Mouse (Mus musculus): ENCODE data around the gene Igf1r. TPM values are rescaled to one million over a fixed set of nuclear protein-coding genes. Genes with fewer than 3 reads are reported as not detected.

Igf1r gene
- polyA plus RNA-seq, 1 experiment from 2014 or later: 58.8 TPM

DNA sequence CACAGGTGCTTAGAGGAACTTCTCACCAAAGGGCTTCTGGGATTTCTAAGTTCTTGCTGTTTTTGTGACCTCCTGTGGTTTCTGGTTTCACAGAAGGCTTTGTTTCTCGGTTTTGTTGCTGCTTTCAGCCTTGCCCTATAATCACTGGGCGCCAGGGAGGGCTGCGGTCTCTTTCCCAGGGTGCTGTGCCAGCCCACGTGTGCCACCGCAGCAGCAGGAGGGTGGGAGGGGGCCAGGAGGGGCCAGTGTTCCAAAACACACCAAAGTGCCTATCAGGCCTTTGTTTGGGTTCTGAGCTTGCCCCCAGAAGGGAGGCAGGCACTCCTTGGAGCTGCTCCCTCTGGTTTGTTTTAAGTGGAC, 110.2 kb downstream of the Igf1r start:
- ChIA-PET CTCF (interaction anchor here (1.2 kb wide), 1 partner anchor 9 kb away, joined by 3 read pairs; no protein-coding TSS in a partner anchor), POLR2A (no interaction called here)
- in situ Hi-C loops (cut with MboI; ENCODE audit: low pct_unique_long_range_greater_than_20kb): no loop called here
- no peaks in the 10 kb centered on the region for H3K27me3 ChIP-seq
- ATAC-seq (no peak), DNase-seq (ENCODE audit: low read depth, low spot score) (no peak)
- no peak for TF ChIP-seq CTCF (IDR thresholded peaks at IDR 0.05)

DNA sequence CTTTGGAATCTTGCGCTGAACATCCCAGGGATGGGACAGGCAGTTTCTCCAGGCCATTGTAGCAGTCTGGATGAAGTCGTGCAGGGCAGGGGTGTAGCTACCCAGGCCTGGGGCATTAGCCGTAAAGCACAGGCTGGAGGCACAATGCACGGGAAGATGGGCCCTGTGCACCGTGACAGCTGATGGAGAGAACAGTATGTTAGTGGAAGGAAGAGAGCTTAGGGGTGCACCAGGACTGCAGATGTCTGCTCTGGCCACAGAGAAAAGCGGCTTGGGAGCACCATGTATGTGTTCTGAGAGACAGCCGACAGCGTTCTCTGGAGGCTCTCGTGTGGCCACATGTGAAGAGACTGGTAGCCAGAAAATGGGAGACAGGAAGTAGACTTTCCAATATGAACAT, 111.1 kb downstream of the Igf1r start:
- POLR2A ChIA-PET: no interaction called here
- DNase-seq (ENCODE audit: low read depth, low spot score) (no peak), ATAC-seq (no peak)
- no peaks in the 10 kb centered on the region for H3K27me3 ChIP-seq
- no peak for TF ChIP-seq CTCF (IDR thresholded peaks at IDR 0.05)
- CTCF ChIA-PET: interaction anchor here (1.2 kb wide), 1 partner anchor 10 kb away, joined by 3 read pairs; no protein-coding TSS in a partner anchor
- in situ Hi-C loops (cut with MboI; ENCODE audit: low pct_unique_long_range_greater_than_20kb): no loop called here

DNA sequence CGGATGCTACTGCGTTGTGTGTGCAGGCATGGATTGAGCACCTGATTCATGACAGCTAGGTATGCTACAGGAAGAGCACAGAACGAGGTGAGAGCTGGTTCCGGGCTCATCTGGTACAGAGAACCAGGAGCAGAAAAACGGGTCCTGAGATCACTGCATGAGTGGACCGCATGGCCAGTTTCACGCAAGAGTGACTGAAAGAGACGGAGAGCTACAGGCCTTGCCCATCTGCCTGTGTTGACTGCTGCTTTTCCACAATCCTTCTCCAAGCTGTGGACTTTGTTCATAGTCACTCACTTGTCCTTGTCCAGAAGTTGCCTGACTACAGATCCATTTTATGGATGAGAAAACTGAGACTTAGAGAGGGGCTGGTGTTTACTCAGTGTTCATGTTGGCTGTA, 111.5 kb downstream of the Igf1r start:
- TF ChIP-seq CTCF (IDR thresholded peaks at IDR 0.05): no peak
- ATAC-seq: no peak
- CTCF ChIA-PET: interaction anchor here (0.9 kb wide), 1 partner anchor 18 kb away, joined by 3 read pairs; no protein-coding TSS in a partner anchor
- no peaks in the 10 kb centered on the region for H3K27me3 ChIP-seq
- in situ Hi-C loops (cut with MboI; ENCODE audit: low pct_unique_long_range_greater_than_20kb): no loop called here
- DNase-seq (ENCODE audit: low read depth, low spot score): no peak
- POLR2A ChIA-PET: no interaction called here

DNA sequence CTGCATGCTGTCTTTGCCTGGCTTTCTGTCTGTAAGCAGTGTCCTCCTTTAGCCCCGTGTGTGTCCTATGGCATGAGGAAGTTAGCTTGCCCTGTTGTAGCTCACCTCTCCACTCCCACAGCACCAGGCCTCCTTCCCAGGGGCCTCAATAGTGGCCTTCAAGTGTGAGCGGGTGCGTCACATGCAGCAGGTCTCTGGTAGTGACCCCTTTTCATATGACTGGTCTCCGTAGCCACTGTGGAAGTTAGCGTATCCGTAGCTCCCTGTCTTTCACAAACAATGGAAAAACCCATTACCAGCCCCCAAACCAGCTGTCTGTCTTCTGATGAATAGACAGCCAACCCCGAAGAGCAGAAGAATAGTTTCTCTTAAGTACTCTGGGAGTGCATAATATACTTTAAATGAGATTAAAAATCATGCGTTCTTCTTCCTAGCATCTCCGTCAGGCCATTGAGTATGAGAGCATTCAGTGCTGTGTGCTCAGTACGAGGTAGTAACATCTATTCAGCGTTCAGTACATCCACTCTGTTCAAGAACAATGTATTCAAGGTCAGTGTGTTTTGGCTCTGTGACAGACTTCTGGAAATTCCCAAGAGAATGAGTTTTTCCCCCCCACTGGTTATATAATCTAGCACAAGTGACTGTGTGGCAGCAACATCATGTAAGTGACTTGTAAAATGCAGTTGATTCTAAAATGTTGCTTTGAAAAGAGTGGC, 112.2 kb downstream of the Igf1r start:
- ChIA-PET CTCF (interaction anchor here (0.9 kb wide), 1 partner anchor 19 kb away, joined by 3 read pairs; no protein-coding TSS in a partner anchor), POLR2A (no interaction called here)
- peak; percentile 31 for DNase-seq (ENCODE audit: low read depth, low spot score)
- H3K27me3 ChIP-seq: no peaks in the 10 kb centered on the region
- in situ Hi-C loops (cut with MboI; ENCODE audit: low pct_unique_long_range_greater_than_20kb): no loop called here
- no peak for TF ChIP-seq CTCF (IDR thresholded peaks at IDR 0.05)
- peak; percentile 72 for ATAC-seq

DNA sequence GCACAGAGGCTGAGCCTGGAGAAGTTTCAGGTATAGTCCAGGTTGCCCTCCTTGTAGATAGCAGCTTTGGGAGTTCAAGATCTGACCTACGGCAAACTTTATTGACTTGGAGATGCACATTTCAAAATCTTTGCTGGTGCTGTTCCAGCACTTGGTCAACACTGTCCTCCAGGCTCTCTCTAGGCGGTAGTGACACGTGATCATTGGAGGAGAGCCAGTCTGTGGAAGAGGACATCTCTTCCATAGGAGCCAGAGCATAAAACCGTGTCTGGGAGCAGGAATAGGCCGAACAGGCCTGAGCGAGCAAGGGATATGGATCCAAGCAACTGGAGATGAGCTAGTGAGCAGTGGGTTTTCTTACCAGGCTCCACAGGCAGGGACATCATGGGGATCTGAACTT, 113.3 kb downstream of the Igf1r start:
- no peak for TF ChIP-seq CTCF (IDR thresholded peaks at IDR 0.05)
- POLR2A ChIA-PET: no interaction called here
- no peak for ATAC-seq
- H3K27me3 ChIP-seq: no peaks in the 10 kb centered on the region
- in situ Hi-C loops (cut with MboI; ENCODE audit: low pct_unique_long_range_greater_than_20kb): no loop called here
- CTCF ChIA-PET: no interaction called here
- DNase-seq (ENCODE audit: low read depth, low spot score): no peak

DNA sequence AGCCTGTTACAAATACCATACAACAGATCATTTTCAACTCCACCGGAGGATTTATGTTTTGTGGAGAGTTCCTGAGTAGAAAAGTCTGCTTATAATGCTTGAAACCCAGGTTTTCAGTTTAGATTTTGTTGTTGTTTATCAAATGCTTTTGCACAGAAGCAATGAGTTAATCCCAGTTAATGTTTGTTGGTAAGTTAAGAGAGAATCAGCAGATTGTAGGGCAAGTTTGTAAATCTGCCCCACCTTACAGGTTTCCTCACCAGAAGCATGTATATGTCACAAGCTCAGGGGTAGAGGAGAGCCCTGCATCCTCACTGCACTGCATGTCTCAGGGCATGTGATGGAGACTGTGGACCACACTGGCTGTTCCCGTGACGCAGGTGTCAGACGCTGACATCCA, 114.7 kb downstream of the Igf1r start:
- POLR2A ChIA-PET: no interaction called here
- CTCF ChIA-PET: no interaction called here
- ATAC-seq (no peak), DNase-seq (ENCODE audit: low read depth, low spot score) (no peak)
- H3K27me3 ChIP-seq: no peaks in the 10 kb centered on the region
- in situ Hi-C loops (cut with MboI; ENCODE audit: low pct_unique_long_range_greater_than_20kb): no loop called here
- TF ChIP-seq CTCF (IDR thresholded peaks at IDR 0.05): no peak

DNA sequence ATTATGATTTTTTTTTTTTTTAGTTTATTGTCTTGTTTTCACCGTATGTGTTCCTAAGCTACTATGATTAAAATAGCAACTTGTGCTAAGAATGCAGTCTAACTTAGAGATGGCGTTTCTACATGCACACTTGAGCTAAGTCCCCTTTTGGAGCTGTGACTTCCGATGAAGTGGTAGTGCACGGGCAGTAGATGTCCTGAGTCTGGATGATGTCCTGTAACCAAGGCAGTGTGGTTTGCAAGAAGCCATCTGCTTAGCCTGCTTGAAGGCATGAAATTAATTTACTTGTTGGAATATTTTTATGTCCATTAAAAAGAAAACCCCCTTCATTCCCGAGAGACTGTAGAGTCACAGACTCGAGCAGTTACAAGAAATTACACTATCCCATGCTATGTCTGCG, 116.7 kb downstream of the Igf1r start:
- in situ Hi-C loops (cut with MboI; ENCODE audit: low pct_unique_long_range_greater_than_20kb): no loop called here
- POLR2A ChIA-PET: no interaction called here
- no peak for DNase-seq (ENCODE audit: low read depth, low spot score)
- TF ChIP-seq CTCF (IDR thresholded peaks at IDR 0.05): no peak
- CTCF ChIA-PET: interaction anchor here (1.5 kb wide), 1 partner anchor 92 kb away, joined by 3 read pairs; no protein-coding TSS in a partner anchor
- no peak for ATAC-seq
- H3K27me3 ChIP-seq: no peaks in the 10 kb centered on the region

DNA sequence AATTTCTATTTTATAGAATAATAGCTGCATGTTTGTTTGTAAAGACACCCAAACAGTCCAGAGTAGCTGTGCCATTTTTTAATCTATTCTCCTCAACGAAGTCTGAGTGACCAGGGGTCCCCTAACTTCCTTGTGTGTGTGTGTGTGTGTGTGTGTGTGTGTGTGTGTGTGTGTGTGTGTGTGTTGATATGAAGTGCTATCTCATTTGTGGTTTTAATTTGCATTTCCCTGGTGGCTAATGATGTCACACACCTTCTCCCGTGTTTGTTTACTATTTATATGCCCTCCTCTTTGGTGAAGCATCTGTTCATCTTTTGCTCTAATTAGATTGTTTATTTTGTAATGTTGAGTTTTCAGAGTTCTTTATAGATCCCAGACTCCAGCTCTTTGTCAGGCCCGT, 117.4 kb downstream of the Igf1r start:
- CTCF ChIA-PET: interaction anchor here (1.5 kb wide), 1 partner anchor 93 kb away, joined by 3 read pairs; no protein-coding TSS in a partner anchor
- ATAC-seq: no peak

DNA sequence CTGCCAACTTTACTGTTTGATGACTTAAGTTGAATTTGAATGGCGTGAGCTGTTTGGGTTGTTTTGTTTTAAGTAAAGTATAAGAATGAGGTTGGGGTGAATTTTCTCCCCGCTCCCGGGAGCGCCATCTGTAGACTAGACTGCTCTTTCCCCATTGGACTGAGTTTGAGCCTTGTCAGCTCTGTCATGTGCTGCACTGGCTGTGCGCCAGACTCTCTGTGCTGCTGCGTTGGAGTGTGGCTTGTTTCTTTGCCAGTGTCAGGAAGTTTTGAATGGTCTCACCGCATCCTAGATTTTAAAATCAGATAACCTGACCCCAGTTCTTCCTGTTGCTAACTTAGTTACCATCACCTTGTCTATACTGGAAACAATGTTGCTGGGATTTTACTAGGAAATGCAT, 118.0 kb downstream of the Igf1r start:
- in situ Hi-C loops (cut with MboI; ENCODE audit: low pct_unique_long_range_greater_than_20kb): no loop called here
- ATAC-seq (no peak), DNase-seq (ENCODE audit: low read depth, low spot score) (no peak)
- POLR2A ChIA-PET: no interaction called here
- H3K27me3 ChIP-seq: no peaks in the 10 kb centered on the region
- no peak for TF ChIP-seq CTCF (IDR thresholded peaks at IDR 0.05)
- CTCF ChIA-PET: no interaction called here

More for the DNA sequence above, 117.4 kb downstream of the Igf1r start:
- no peaks in the 10 kb centered on the region for H3K27me3 ChIP-seq
- in situ Hi-C loops (cut with MboI; ENCODE audit: low pct_unique_long_range_greater_than_20kb): no loop called here
- DNase-seq (ENCODE audit: low read depth, low spot score): no peak
- TF ChIP-seq CTCF (IDR thresholded peaks at IDR 0.05): no peak
- POLR2A ChIA-PET: interaction anchor here (0.5 kb wide), 1 partner anchor 56 kb away, joined by 3 read pairs; no protein-coding TSS in a partner anchor

DNA sequence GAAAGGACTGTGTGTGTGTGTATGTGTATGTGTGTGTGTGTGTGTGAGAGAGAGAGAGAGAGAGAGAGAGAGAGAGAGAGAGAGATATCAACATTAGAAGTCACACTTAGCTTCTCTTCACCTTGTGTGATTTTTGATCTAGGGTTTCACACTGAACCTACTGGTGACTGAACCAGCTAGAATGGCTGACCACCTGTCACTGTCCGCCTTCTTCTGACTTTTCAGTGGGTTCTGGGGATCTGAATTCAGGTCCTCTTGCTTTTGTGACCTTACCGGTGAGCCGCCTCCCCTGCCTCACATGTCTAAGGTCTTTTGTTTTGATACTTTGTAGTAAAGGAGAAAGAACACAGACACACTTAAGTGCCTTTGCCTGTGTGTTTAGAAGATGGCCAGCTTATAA, 118.4 kb downstream of the Igf1r start:
- DNase-seq (ENCODE audit: low read depth, low spot score) (no peak), ATAC-seq (no peak)
- POLR2A ChIA-PET: interaction anchor here (0.9 kb wide), 1 partner anchor 210 kb away, joined by 3 read pairs; no protein-coding TSS in a partner anchor
- in situ Hi-C loops (cut with MboI; ENCODE audit: low pct_unique_long_range_greater_than_20kb): no loop called here
- no peak for TF ChIP-seq CTCF (IDR thresholded peaks at IDR 0.05)
- CTCF ChIA-PET: no interaction called here
- no peaks in the 10 kb centered on the region for H3K27me3 ChIP-seq

DNA sequence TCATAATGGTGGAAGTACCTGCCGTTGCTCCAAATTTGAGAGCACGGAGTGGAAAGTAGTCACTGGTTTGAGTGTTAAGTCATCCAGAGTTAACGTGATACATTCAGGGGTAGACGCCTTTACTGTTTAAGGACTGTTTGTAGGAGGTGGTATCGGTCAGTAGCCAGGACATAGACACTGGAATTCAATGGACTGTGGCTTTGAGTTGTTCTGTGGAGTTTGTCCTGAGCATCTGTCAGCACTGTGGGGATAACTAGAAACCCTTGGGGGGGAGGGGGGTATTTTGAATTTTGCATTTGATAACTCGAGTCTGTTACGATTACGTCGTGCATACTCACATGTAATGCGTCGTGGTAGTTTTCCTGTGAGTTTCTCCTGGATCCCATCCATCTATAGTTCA, 119.1 kb downstream of the Igf1r start:
- no peak for TF ChIP-seq CTCF (IDR thresholded peaks at IDR 0.05)
- ChIA-PET CTCF (no interaction called here), POLR2A (interaction anchor here (0.9 kb wide), 1 partner anchor 209 kb away, joined by 3 read pairs; no protein-coding TSS in a partner anchor)
- no peak for DNase-seq (ENCODE audit: low read depth, low spot score)
- H3K27me3 ChIP-seq: no peaks in the 10 kb centered on the region
- in situ Hi-C loops (cut with MboI; ENCODE audit: low pct_unique_long_range_greater_than_20kb): no loop called here
- no peak for ATAC-seq
